ENCODE assay signal across 8 mouse cellular contexts in genomic region chr2:163016916-163017743, GRCm38 (mm10). TPM values are rescaled to one million over a fixed set of nuclear protein-coding genes. Genes with fewer than 3 reads are reported as not detected.
DNase-seq lines count a peak whose midpoint lies in the region; ATAC-seq and TF ChIP-seq lines count a peak whose summit lies in the region.

Gene Ift52, plus strand, starts transcription at chr2:163017354.

- peak; percentile 89 for DNase-seq in 416B (ENCODE audit: low read depth)
- DNase-seq in heart, adult 8-10 months (ENCODE audit: low spot score): peak; percentile 91
- DNase-seq in kidney, adult 9 months: peak; percentile 94
- DNase-seq in limb, embryonic 14.5 days (ENCODE audit: low spot score): peak; percentile 89
- DNase-seq in midbrain, postnatal 0 days (ENCODE audit: low spot score): peak; percentile 94
- DNase-seq in spleen, postnatal 14 days (ENCODE audit: low spot score in 2 of 2): peak; percentile 77 to 91

- H3K9me3 ChIP-seq in embryonic facial prominence, embryonic 15.5 days (replicated peaks): no peaks in the 10 kb centered on the region
- H3K9me3 ChIP-seq in limb, embryonic 14.5 days (ENCODE audit: control insufficient read depth, low read length): no peaks in the 10 kb centered on the region
- no peaks in the 10 kb centered on the region for H3K9me3 ChIP-seq in midbrain, postnatal 0 days (ENCODE audit: low read length)

- H3K36me3 ChIP-seq in embryonic facial prominence, embryonic 15.5 days: no peaks in the 10 kb centered on the region
- H3K36me3 ChIP-seq in limb, embryonic 14.5 days (ENCODE audit: control insufficient read depth, insufficient read depth, low read length): peaks cover 1% of the 10 kb centered on the region; the same call in 1 of the 2 replicates
- H3K36me3 ChIP-seq in midbrain, postnatal 0 days (ENCODE audit: insufficient read depth, low read length): no peaks in the 10 kb centered on the region

- ATAC-seq in embryonic facial prominence, embryonic 15.5 days (ENCODE audit: insufficient number of reproducible peaks, low FRiP score, low TSS enrichment, low read depth): peak; percentile 92
- peak; percentile 95 for ATAC-seq in limb, embryonic 14.5 days (ENCODE audit: low FRiP score, low read depth)
- ATAC-seq in midbrain, postnatal 0 days (ENCODE audit: low FRiP score): peak; percentile 94

- peak within 1 kb of the TSS; percentile 74 for H3K27ac ChIP-seq in bone marrow, adult 2 months (ENCODE audit: control insufficient read depth, insufficient read depth, low read depth, low read length, poor library complexity)
- peak within 1 kb of the TSS; percentile 79 for H3K27ac ChIP-seq in embryonic facial prominence, embryonic 15.5 days (replicated peaks)
- peak within 1 kb of the TSS; percentile 75 for H3K27ac ChIP-seq in limb, embryonic 14.5 days (replicated peaks; ENCODE audit: low read depth, low read length)
- H3K27ac ChIP-seq in midbrain, postnatal 0 days (ENCODE audit: low read depth, low read length): peak within 1 kb of the TSS; percentile 87

- H3K4me1 ChIP-seq in bone marrow, adult 2 months (ENCODE audit: control insufficient read depth, insufficient read depth, low read length): no peaks in the 10 kb centered on the region; the same call in 1 of the 2 replicates
- peaks cover 12% of the 10 kb centered on the region; the same call in 1 of the 2 replicates for H3K4me1 ChIP-seq in embryonic facial prominence, embryonic 15.5 days
- peaks cover 8% of the 10 kb centered on the region; the same call in 1 of the 2 replicates for H3K4me1 ChIP-seq in limb, embryonic 14.5 days (ENCODE audit: control insufficient read depth, insufficient read depth, low read length)
- H3K4me1 ChIP-seq in midbrain, postnatal 0 days (ENCODE audit: insufficient read depth, low read length): peaks cover 3% of the 10 kb centered on the region; the same call in 1 of the 2 replicates

- peak within 1 kb of the TSS; percentile 53 for H3K4me2 ChIP-seq in embryonic facial prominence, embryonic 15.5 days (replicated peaks)
- H3K4me2 ChIP-seq in limb, embryonic 14.5 days (replicated peaks; ENCODE audit: low read depth, low read length, severe bottlenecking): peak within 1 kb of the TSS; percentile 58
- H3K4me2 ChIP-seq in midbrain, postnatal 0 days (ENCODE audit: low read depth, low read length, poor library complexity, severe bottlenecking): peak within 1 kb of the TSS; percentile 59

- H3K4me3 ChIP-seq in bone marrow, adult 2 months (replicated peaks; ENCODE audit: control insufficient read depth, low read depth, low read length): peak within 1 kb of the TSS; percentile 84
- H3K4me3 ChIP-seq in embryonic facial prominence, embryonic 15.5 days (replicated peaks): peak within 1 kb of the TSS; percentile 99
- peak within 1 kb of the TSS; percentile 86 for H3K4me3 ChIP-seq in limb, embryonic 14.5 days (replicated peaks; ENCODE audit: low read length)
- peak within 1 kb of the TSS; percentile 69 for H3K4me3 ChIP-seq in midbrain, postnatal 0 days (ENCODE audit: low read depth, low read length)

- no peak for TF ChIP-seq CTCF in bone marrow, adult 2 months (IDR thresholded peaks at IDR 0.05; ENCODE audit: control insufficient read depth, insufficient read depth, low read length)
- no peak for TF ChIP-seq CTCF in midbrain, postnatal 0 days (IDR thresholded peaks at IDR 0.05)

- H3K27me3 ChIP-seq in embryonic facial prominence, embryonic 15.5 days: no peaks in the 10 kb centered on the region
- H3K27me3 ChIP-seq in limb, embryonic 14.5 days (ENCODE audit: control insufficient read depth, insufficient read depth, low read length): no peaks in the 10 kb centered on the region
- H3K27me3 ChIP-seq in midbrain, postnatal 0 days (ENCODE audit: insufficient read depth, low read length): no peaks in the 10 kb centered on the region

- peak within 1 kb of the TSS; percentile 85 for H3K9ac ChIP-seq in embryonic facial prominence, embryonic 15.5 days
- H3K9ac ChIP-seq in limb, embryonic 14.5 days (ENCODE audit: low read depth, low read length, severe bottlenecking): peak within 1 kb of the TSS; percentile 76
- H3K9ac ChIP-seq in midbrain, postnatal 0 days (replicated peaks; ENCODE audit: low read length, poor library complexity, severe bottlenecking): peak within 1 kb of the TSS; percentile 80

- whole genome bisulfite sequencing in bone marrow, adult 2 months: under 1% methylated on average over 57 of the region's 57 CpGs
- WGBS in embryonic facial prominence, embryonic 15.5 days: under 1% methylated on average over 57 of the region's 57 CpGs
- under 1% methylated on average over 57 of the region's 57 CpGs for WGBS in limb, embryonic 14.5 days
- under 1% methylated on average over 57 of the region's 57 CpGs for WGBS in midbrain, postnatal 0 days

- TF ChIP-seq POLR2A in bone marrow, adult 2 months (IDR thresholded peaks at IDR 0.05; ENCODE audit: borderline replicate concordance, control insufficient read depth, low read depth, low read length): peak; percentile 57; the same call in 1 of the 2 replicates
- 0 out of 2 replicates have a peak, but pooled peaks have one; percentile 48 for TF ChIP-seq POLR2A in limb, embryonic 14.5 days (IDR thresholded peaks at IDR 0.05; ENCODE audit: borderline replicate concordance, extremely low read depth, insufficient read depth, insufficient read length)

RNA-seq across cellular contexts. Expression of gene Ift52, which starts in this region (rescaled TPM):
- 11.2 and 16.8 TPM in 2 replicates for polyA plus RNA-seq in bone marrow, adult 2 months (2011; ENCODE audit: insufficient read depth, insufficient read length, low replicate concordance, missing spikeins)
- 45.3 and 51.7 TPM in 2 replicates for polyA plus RNA-seq in embryonic facial prominence, embryonic 15.5 days (2015; fragmentation: Nextera tagmentation; extraction: Ambion mirVana)
- total RNA-seq in heart, adult 8-10 months (2022): 10 to 100 TPM; 19.3 to 25.0 (median 22.8) TPM
- 33.3 and 39.7 TPM in 2 replicates for polyA plus RNA-seq in limb, embryonic 14.5 days (2012; rRNA removed)
- polyA plus RNA-seq in limb, embryonic 14.5 days (2014; fragmentation: Nextera tagmentation; extraction: Ambion mirVana): 45.8 and 50.6 TPM in 2 replicates
- total RNA-seq in midbrain, postnatal 0 days (2014; rRNA removed): 21.0 and 31.2 TPM in 2 replicates
- polyA plus RNA-seq in midbrain, postnatal 0 days (2015; fragmentation: Nextera tagmentation; extraction: Ambion mirVana): 29.8 and 32.3 TPM in 2 replicates

Comparison
In these comparisons a context has a peak if more than half of its experiments do, and no peak if none do; other contexts are left out.
1. Peak in every context shown above with its lines: DNase-seq, ATAC-seq, H3K4me3 ChIP-seq and H3K27ac ChIP-seq.